Mouse (Mus musculus): ENCODE measurements around the gene Drc3. TPM values are rescaled to one million over a fixed set of nuclear protein-coding genes. Genes with fewer than 3 reads are reported as not detected.

Gene Drc3
- 6.5 and 6.6 TPM in 2 replicates for polyA plus RNA-seq (2015; fragmentation: Nextera tagmentation; extraction: Ambion mirVana)

GRCm38 (mm10) chr11:60352559-60353411, at the start of gene Drc3, which contains the start of gene Tom1l2:
Gene Drc3, plus strand, starts transcription at chr11:60353329.
Gene Tom1l2, minus strand, starts transcription at chr11:60352905.

GRCm38 (mm10) chr11:60416963-60417716, 64.0 kb downstream of the Drc3 start, which contains the start of gene Gid4:
Gene Gid4, plus strand, starts transcription at chr11:60417145.

GRCm38 (mm10) chr11:60417717-60418472, 64.8 kb downstream of the Drc3 start, which contains the start of gene Atpaf2:
Gene Atpaf2, minus strand, starts transcription at chr11:60418457.

Other genes starting within 250 kb of the Drc3 start
- 22.8 and 33.3 TPM in 2 replicates for gene Rai1, start 248.3 kb upstream of the Drc3 start, polyA plus RNA-seq (2015; fragmentation: Nextera tagmentation; extraction: Ambion mirVana)
- 57.3 and 64.9 TPM in 2 replicates for gene Srebf1, start 130.7 kb upstream of the Drc3 start, polyA plus RNA-seq (2015; fragmentation: Nextera tagmentation; extraction: Ambion mirVana)
- gene Tom1l2, start 424 bp upstream of the Drc3 start, polyA plus RNA-seq (2015; fragmentation: Nextera tagmentation; extraction: Ambion mirVana) = 44.2 and 58.1 TPM in 2 replicates
- gene Gid4, start 63.8 kb downstream of the Drc3 start, polyA plus RNA-seq (2015; fragmentation: Nextera tagmentation; extraction: Ambion mirVana) = 22.5 and 23.7 TPM in 2 replicates
- gene Atpaf2, start 65.1 kb downstream of the Drc3 start, polyA plus RNA-seq (2015; fragmentation: Nextera tagmentation; extraction: Ambion mirVana) = 46.5 and 50.3 TPM in 2 replicates
- gene Drg2, start 101.3 kb downstream of the Drc3 start, polyA plus RNA-seq (2015; fragmentation: Nextera tagmentation; extraction: Ambion mirVana) = 83.4 and 86.0 TPM in 2 replicates
- 0.53 and 0.54 TPM in 2 replicates for gene Myo15, start 116.0 kb downstream of the Drc3 start, polyA plus RNA-seq (2015; fragmentation: Nextera tagmentation; extraction: Ambion mirVana)
- gene Alkbh5, start 183.1 kb downstream of the Drc3 start, polyA plus RNA-seq (2015; fragmentation: Nextera tagmentation; extraction: Ambion mirVana) = 19.0 and 20.2 TPM in 2 replicates